Mouse (Mus musculus) B cell, adult 2 months (primary cell): Measurements from ENCODE around the gene Olfr1049.
"Not testable (repeated sequence)": the region's sequence is repeated elsewhere in the genome, so short reads cannot be mapped to it uniquely, and the experiment has no call there.

Experiments
- DNase-seq, 2 experiments: peaks; one replicate each; pipeline ENCODE4 v3.0.0; 2022

The Olfr1049 gene

DNA sequence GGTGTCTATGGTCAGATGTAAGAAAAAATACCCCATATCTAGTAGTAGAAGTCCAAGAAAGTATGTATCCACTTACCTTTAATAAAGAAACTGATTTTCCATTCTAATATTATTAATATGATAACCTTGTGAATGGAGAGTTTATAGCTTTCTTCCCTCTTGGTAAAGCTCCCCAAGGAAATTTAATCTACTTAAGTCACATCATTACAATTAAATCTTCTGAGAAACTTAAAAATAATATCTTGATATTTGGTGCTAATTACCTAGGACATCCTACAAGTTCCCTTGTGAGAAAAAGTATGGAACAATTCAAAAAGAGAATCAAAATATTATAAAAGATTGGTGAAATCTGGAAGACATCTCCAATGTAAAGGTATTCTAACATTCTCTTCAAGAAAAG lies at the start of gene Olfr1049:
Olfr1049 (minus strand) TSS at position 101 of the 400 bp plus-strand sequence.
- DNase-seq, result not testable (repeated sequence)

DNA sequence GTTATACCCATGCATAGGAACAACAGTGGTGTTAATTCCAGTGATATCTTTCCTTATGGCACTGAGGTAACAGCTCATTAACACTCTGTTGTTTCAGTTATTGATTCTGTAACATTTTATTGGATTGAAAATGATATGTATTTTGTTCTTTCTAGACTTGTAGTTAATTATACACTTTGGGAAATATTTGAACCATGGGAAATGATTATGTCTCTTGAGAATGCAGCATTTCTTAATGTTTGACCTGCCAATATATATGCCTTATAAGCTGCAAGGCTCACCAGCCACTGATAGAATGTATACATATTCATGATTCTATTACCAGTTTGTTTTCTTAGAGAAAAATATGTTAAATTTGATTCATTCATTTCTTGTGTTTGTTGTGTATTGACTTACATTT lies 34.0 kb upstream of the Olfr1049 start, which contains the start of gene Olfr1052:
Olfr1052 (plus strand) TSS at position 301 of the 400 bp plus-strand sequence.
- no peak for DNase-seq

DNA sequence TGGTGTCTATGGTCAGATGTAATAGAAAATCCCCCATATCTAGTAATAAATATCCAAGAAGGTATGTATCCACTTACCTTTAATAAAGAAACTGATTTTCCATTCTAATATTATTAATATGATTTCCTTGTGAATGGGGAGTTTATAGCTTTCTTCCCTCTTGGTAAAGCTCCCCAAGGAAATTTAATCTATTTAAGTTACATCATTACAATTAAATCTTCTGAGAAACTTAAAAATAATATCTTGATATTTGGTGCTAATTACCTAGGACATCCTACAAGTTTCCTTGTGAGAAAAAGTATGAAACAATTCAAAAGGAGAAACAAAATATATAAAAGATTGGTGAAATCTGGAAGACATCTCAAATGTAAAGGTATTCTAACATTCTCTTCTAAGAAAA lies 20.9 kb upstream of the Olfr1049 start, which contains the start of gene Olfr1051:
Olfr1051 (minus strand) TSS at position 101 of the 400 bp plus-strand sequence.
- DNase-seq, result not testable (repeated sequence)

DNA sequence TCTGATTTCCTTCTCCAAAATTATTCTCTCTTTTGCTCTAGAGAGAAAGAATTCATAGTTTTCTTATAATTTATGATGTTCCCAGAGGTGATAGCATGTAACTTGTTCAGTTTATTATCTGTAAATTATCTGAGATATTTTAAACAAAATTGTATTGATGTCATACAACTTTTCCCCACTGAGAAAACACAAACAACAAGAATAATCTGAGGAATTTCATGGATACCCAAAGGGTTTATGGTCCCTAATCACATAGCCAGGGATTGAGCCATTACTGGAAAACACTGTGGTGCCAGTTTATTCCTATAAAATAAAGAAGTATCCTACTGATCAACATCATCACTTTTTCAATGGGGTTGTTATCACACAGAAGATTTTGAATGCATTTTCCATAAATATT lies 17.9 kb downstream of the Olfr1049 start, which contains the start of gene Olfr1048:
Olfr1048 (minus strand) TSS at position 101 of the 400 bp plus-strand sequence.
- no peak for DNase-seq

DNA sequence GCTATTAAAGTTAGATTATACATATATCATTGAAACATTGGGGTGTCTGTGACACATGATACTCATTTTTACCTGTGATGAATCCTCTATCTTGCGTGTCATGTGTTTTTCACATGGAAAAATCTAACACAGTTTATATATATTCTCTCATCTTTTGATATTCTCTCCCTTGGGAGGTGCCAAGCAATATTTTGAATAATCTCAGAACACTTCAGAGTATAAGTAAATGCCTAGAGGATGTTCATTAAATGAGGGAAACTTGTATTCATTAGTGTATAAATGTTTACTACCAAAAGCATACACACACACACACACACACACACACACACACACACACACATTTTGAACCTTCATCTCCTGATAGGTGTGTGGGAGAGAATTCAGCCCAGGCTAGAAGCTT lies 26.8 kb downstream of the Olfr1049 start, which contains the start of gene Olfr1047:
Olfr1047 (minus strand) TSS at position 101 of the 400 bp plus-strand sequence.
- DNase-seq, result no peak

DNA sequence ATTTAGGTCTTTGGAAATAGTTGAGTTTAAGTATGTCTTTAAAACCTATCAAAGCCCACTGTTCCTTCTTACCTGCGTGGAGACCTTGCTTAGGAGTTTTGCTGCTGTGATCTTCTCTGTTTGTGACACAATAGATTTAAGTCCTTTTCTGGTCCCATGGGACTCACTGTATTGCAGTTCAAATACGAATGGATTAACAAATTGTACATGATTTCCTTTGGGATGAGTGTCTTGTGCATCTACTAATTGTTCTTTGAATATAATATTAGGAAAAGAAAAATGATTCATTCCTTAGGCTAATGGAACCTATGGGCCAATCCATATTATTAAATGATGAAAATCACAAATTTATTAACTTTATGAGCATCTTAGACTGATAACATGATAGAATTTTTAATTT lies 38.9 kb downstream of the Olfr1049 start, which contains the start of gene Olfr1046:
Olfr1046 (minus strand) TSS at position 101 of the 400 bp plus-strand sequence.
- DNase-seq, result no peak
